Mouse (Mus musculus): Measurements from ENCODE around the gene Eef1b2.

Eef1b2 gene

DNA sequence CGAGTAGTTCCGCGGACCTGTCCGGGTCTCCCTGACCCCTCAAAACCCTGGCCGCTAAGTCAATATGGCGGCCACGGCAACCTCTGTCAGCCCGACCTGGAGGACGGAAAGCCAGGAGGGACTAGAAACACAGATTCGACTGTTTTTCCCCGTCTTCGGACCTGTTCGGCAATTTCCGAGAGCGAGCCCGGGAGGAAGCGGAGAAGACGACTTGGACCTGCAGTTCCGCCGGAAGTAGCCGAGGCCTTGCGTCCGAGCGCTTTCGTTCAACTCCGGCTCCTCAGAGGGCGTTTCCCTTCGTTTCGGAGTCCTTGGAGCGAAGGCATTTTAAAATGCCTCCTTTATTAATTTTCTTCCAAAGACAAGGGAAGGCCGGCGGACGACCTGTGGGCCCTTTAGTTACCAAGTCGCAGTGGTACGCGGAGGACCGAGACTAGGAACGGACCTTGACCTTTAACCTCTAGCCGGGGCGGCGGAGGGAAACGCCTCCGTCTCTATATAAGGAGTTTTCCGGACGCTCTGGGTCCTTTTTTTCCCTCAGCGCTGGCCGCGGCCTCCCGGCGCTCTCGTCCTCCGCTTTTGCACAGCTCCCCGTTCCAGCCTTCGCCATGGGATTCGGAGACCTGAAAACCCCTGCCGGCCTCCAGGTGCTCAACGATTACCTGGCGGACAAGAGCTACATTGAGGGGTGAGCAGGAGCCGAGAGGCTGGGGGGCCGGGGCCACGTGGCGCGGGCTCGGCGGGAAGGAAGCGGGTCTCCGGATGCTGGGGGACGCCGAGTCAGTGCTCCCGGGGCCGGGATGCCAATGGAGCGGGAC, at the start of gene Eef1b2, which contains the start of gene Ndufs1:
Gene Eef1b2 (plus strand): TSS at position 222 of the 818 bp plus-strand sequence.
Gene Ndufs1 (minus strand): TSS at position 230 of the 818 bp plus-strand sequence.
- in situ Hi-C loops (cut with MboI; ENCODE audit: low pct_unique_long_range_greater_than_20kb in 1 of 2, low sequenced_read_pairs in 2 of 2, unreplicated experiment in 1 of 2): no loop called here

GRCm38 (mm10) chr1:63129273-63129672, 47.4 kb upstream of the Eef1b2 start:
- in situ Hi-C loops (cut with MboI; ENCODE audit: low pct_unique_long_range_greater_than_20kb in 1 of 2, low sequenced_read_pairs in 2 of 2, unreplicated experiment in 1 of 2): loop anchor here in 1 of 2 experiments (25.0 kb wide), 1 partner anchor 367 kb away; no protein-coding TSS in a partner anchor

DNA sequence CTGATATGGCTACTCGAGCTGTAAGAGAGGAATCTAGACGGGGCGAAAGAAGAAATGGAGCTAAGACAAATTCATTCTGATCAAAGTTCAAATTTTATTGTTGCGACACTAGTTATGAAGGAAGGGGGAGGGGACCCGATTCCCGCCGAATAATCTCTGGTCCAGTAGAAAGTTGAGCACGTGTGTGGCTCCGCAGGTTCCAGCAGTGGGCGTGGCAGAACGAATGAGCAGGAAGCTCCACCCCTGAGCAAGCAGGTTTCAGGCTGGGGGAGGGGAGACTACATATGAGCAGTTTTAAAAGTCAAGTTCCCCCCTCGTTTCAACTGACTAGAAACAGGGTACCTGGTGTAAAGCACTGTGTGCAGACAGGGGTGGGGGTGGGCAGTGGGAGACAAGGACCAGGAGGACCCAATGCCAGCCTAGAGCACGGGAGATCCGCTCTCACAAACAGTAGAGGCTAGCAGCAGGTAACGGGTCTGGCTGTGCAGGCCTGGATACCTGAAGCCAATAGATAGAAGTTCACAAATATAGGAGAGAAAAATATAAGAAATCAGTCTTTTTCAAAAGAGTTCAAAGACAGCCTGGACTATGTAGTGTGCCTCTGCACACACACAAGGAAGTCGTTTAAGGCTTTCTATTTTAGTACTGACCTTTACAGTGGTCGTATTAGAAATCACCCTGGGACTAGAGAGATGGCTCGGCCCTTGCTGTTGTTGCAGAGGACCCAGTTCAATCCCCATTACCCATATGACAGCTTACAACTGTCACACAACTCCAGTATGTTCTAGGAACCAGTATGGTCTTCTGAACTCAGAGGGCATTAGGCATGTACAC, 46.6 kb upstream of the Eef1b2 start:
- in situ Hi-C loops (cut with MboI; ENCODE audit: low pct_unique_long_range_greater_than_20kb in 1 of 2, low sequenced_read_pairs in 2 of 2, unreplicated experiment in 1 of 2): loop anchor here in 1 of 2 experiments (25.0 kb wide), 1 partner anchor 368 kb away; no protein-coding TSS in a partner anchor

DNA sequence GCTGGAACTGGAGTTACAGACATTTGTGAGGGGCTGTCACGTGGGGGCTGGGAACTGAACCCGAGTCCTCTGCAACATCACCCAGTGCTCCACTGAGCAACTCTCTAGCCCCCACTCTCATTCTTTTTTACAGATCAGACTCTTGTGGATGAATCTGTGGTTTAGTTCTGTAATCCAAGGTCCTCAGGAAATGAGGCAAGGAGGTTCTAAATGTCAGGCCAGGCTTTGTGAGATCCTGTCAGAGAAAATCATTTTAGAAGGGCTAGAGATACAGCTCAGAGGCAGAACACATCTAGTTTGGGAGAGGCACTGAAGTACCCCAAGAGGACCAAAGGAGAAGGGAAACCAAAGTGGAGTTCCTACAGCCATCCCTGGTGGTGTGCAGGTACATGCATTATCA, 45.7 kb upstream of the Eef1b2 start:
- in situ Hi-C loops (cut with MboI; ENCODE audit: low pct_unique_long_range_greater_than_20kb in 1 of 2, low sequenced_read_pairs in 2 of 2, unreplicated experiment in 1 of 2): loop anchor here in 1 of 2 experiments (25.0 kb wide), 1 partner anchor 369 kb away; no protein-coding TSS in a partner anchor

GRCm38 (mm10) chr1:63131766-63132165, 44.9 kb upstream of the Eef1b2 start:
- in situ Hi-C loops (cut with MboI; ENCODE audit: low pct_unique_long_range_greater_than_20kb in 1 of 2, low sequenced_read_pairs in 2 of 2, unreplicated experiment in 1 of 2): loop anchor here in 1 of 2 experiments (25.0 kb wide), 1 partner anchor 369 kb away; no protein-coding TSS in a partner anchor

DNA sequence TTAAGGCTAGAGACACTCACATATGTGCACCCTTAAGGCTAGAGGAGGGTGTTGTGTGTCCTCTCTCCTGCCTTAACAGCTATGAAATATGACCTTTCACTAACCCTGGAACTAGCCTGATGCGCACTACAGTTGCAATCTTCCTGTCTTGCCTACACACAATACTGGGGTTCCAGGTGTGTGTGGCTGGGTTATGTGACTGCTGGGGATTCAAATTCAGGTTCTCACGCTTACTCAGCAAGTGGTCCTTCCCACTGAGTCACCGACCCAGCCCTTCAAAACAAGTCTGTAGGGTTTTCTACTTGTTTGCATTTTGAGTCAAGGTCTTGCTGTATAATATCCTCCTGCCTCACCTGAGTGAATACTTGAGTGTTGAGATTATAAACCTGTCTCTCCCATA, 42.1 kb upstream of the Eef1b2 start:
- in situ Hi-C loops (cut with MboI; ENCODE audit: low pct_unique_long_range_greater_than_20kb in 1 of 2, low sequenced_read_pairs in 2 of 2, unreplicated experiment in 1 of 2): loop anchor here in 1 of 2 experiments (25.0 kb wide), 1 partner anchor 372 kb away; no protein-coding TSS in a partner anchor

DNA sequence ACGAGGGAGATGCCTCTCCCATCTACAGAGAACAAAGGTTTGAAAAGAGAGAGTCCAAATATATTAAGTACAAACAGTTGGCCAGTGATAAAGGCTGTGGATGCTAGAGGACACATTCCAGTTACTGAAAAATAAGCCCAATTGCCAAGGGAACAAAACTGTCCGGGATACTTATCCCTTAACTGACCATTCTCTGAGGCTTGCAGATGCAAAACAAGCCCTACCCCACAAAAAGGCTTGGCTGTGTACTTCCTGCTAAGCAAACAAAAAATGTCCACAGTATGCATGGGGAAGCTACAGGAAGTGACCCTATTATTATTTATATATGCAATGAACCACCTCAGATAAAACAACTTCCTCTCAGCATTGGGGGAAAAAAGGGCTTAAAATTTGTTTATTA, 38.7 kb upstream of the Eef1b2 start:
- in situ Hi-C loops (cut with MboI; ENCODE audit: low pct_unique_long_range_greater_than_20kb in 1 of 2, low sequenced_read_pairs in 2 of 2, unreplicated experiment in 1 of 2): loop anchor here in 1 of 2 experiments (25.0 kb wide), 1 partner anchor 376 kb away; no protein-coding TSS in a partner anchor

GRCm38 (mm10) chr1:63138586-63138985, 38.0 kb upstream of the Eef1b2 start:
- in situ Hi-C loops (cut with MboI; ENCODE audit: low pct_unique_long_range_greater_than_20kb in 1 of 2, low sequenced_read_pairs in 2 of 2, unreplicated experiment in 1 of 2): loop anchor here in 1 of 2 experiments (25.0 kb wide), 1 partner anchor 376 kb away; no protein-coding TSS in a partner anchor

GRCm38 (mm10) chr1:63140231-63140630, 36.4 kb upstream of the Eef1b2 start:
- in situ Hi-C loops (cut with MboI; ENCODE audit: low pct_unique_long_range_greater_than_20kb in 1 of 2, low sequenced_read_pairs in 2 of 2, unreplicated experiment in 1 of 2): loop anchor here in 1 of 2 experiments (25.0 kb wide), 1 partner anchor 378 kb away; no protein-coding TSS in a partner anchor

DNA sequence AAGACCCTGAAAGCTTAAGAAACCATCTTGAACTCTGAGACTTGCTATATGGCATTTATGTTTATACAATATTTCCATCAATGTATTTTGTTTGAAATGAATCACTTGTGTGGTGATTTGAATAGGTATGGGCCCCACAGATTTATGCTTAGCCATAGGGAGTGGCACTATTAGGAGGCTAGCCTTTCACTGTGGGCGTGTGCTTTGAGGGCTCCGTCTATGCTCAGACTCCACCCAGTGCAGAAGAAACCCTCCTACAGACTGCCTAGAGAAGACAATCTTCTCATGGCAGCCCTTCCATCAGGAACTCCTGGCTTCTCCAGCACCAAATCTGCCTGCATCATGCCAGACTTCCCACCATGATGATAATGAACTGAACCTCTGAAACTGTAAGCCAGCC, 8.0 kb upstream of the Eef1b2 start:
- in situ Hi-C loops (cut with MboI; ENCODE audit: low pct_unique_long_range_greater_than_20kb in 1 of 2, low sequenced_read_pairs in 2 of 2, unreplicated experiment in 1 of 2): no loop called here

DNA sequence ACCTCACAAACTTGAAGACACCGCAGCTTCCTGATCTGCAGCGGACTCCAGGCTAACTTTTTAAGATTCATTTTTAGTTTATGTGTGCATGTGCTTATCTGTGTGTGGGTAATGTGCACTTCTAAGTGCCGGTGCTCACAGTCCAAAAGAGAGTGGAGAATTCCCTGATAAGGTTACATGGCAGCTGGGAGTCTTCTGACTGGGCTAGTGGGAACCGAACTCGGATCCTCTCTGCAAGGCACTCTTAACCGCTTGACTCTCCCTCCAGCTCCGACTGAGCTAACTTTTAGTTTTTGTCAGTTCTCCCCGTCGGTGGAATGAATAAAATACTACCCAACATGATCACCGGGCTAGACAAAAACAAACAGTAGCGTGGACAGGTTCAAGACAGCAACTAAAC, 772 bp upstream of the Eef1b2 start:
- in situ Hi-C loops (cut with MboI; ENCODE audit: low pct_unique_long_range_greater_than_20kb in 1 of 2, low sequenced_read_pairs in 2 of 2, unreplicated experiment in 1 of 2): no loop called here

DNA sequence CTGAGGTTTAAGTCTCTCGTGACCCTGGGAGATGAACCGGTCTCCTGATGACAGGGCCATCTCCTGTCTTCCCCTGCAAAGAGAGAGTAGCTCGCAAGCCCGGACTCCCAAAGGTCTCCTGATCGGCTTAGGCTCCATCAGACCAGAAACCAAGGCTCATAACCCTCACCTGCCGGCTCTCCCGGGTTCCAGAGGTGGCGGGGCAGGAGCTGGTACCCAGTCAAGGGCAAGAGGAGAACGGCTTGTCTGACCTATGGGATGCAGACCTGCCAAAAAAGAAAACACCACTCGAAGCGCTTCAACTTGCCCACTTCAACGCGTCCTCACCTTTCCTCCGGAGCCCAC, 394 bp upstream of the Eef1b2 start:
- in situ Hi-C loops (cut with MboI; ENCODE audit: low pct_unique_long_range_greater_than_20kb in 1 of 2, low sequenced_read_pairs in 2 of 2, unreplicated experiment in 1 of 2): no loop called here

DNA sequence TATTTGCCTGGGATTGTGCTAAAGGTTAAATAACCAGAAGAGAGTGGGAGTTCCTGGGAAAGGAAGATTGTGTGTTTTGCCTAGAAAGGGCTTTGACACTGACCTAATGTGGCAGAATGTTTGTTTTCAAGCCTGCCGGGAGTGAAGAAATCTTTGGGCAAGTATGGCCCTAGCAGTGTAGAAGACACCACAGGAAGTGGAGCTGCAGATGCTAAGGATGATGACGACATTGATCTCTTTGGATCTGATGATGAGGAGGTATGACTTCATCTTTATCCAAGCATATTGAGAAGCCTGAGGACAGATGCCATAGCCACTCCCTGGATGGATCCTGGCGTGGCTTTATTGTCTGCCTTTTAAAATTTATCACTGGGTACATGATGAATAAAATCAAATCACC, 1.7 kb downstream of the Eef1b2 start:
- in situ Hi-C loops (cut with MboI; ENCODE audit: low pct_unique_long_range_greater_than_20kb in 1 of 2, low sequenced_read_pairs in 2 of 2, unreplicated experiment in 1 of 2): no loop called here

DNA sequence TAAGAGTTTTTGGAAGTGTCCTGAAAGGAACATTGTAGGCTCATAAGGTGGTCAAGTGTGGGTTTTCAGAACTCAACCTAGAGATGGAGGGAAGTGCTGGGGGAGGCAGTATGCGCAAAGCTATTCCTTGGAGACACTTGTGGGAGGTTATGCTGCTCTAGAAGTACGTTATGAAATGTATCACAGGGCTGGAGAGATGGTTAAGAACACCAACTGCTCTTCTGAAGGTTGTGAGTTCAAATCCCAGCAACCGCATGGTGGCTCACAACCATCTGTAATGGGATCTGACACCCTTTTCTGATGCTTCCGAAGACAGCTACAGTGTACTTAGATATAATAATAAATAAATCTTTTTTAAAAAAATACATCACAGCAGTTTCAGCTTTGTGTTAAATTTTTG, 3.5 kb downstream of the Eef1b2 start:
- in situ Hi-C loops (cut with MboI; ENCODE audit: low pct_unique_long_range_greater_than_20kb in 1 of 2, low sequenced_read_pairs in 2 of 2, unreplicated experiment in 1 of 2): loop anchor here (5.0 kb wide), 1 partner anchor 37 kb away; no protein-coding TSS in a partner anchor

DNA sequence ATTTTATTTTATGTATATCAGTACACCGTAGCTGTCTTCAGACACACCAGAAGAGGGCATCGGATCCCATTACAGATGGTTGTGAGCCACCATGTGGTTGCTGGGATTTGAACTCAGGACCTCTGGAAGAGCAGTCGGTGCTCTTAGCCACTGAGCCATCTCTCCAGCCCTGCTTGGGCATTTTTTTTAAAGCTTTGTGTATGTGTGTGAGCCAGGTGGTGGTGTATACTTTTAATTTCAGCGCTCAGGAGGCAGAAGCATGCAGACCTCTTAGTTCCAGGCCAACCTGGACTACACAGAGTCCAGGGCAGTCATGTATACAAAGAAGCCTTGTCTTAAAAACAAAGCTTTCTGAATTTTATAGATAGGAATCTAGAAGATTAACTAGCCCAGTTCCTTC, 4.0 kb downstream of the Eef1b2 start:
- in situ Hi-C loops (cut with MboI; ENCODE audit: low pct_unique_long_range_greater_than_20kb in 1 of 2, low sequenced_read_pairs in 2 of 2, unreplicated experiment in 1 of 2): loop anchor here (5.0 kb wide), 1 partner anchor 37 kb away; no protein-coding TSS in a partner anchor

- in situ Hi-C loops (cut with MboI; ENCODE audit: low pct_unique_long_range_greater_than_20kb in 1 of 2, low sequenced_read_pairs in 2 of 2, unreplicated experiment in 1 of 2): loop anchor here (5.0 kb wide), 1 partner anchor 36 kb away; no protein-coding TSS in a partner anchor
Observed at GRCm38 (mm10) chr1:63181019-63181418, 4.4 kb downstream of the Eef1b2 start.

GRCm38 (mm10) chr1:63181480-63181879, 4.9 kb downstream of the Eef1b2 start:
- in situ Hi-C loops (cut with MboI; ENCODE audit: low pct_unique_long_range_greater_than_20kb in 1 of 2, low sequenced_read_pairs in 2 of 2, unreplicated experiment in 1 of 2): loop anchor here (5.0 kb wide), 1 partner anchor 36 kb away; no protein-coding TSS in a partner anchor

DNA sequence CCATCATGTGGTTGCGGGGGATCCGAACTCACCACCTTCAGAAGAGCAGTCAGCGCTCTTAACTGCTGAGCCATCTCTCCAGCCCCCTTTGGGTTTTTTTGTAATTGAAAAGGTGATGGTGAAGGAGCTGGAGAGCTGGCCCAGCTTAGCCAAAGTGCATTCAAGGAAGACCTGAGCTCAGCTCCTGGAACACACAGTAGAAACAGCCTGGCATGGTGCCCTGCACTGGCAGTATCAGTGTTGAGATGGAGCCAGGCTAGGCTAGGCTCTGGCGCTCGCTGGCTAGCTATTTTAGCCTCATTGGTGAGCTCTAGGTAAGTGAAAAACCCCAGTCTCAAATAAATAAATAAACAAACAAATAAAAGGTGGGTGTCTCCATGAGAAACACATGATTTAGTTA, 5.6 kb downstream of the Eef1b2 start:
- in situ Hi-C loops (cut with MboI; ENCODE audit: low pct_unique_long_range_greater_than_20kb in 1 of 2, low sequenced_read_pairs in 2 of 2, unreplicated experiment in 1 of 2): loop anchor here (5.0 kb wide), 1 partner anchor 35 kb away; no protein-coding TSS in a partner anchor
